Mouse (Mus musculus) midbrain, embryonic 16.5 days (tissue): ENCODE results near the gene Pigf. TPM values are rescaled to one million over a fixed set of nuclear protein-coding genes. Genes with fewer than 3 reads are reported as not detected.

Source experiments
- ATAC-seq: fragments of 200-750 bp; cut with Nextera tagmentation; 2 replicates; pipeline ENCODE4 v1.8.0; 2017; ENCODE audit warnings: moderate TSS enrichment
- H3K27ac ChIP-seq: fragments of 300-500 bp; sonication (generic); 2 replicates; pipeline ENCODE4 v1.5.1; 2014; ENCODE audit warnings: mild to moderate bottlenecking, low read length, mixed read lengths
- H3K27me3 ChIP-seq: fragments of 300-500 bp; sonication (generic); 2 replicates; pipeline ENCODE4 v1.6.1; 2014; ENCODE audit warnings: low read depth, low read length, mixed read lengths; ENCODE audit not compliant: control insufficient read depth, insufficient read depth
- H3K36me3 ChIP-seq: fragments of 300-500 bp; sonication (generic); 2 replicates; pipeline ENCODE4 v1.6.1; 2014; ENCODE audit warnings: mild to moderate bottlenecking, low read length, moderate library complexity, mixed read lengths; ENCODE audit not compliant: control insufficient read depth, insufficient read depth
- H3K4me1 ChIP-seq: fragments of 300-500 bp; sonication (generic); 2 replicates; pipeline ENCODE4 v1.6.1; 2014; ENCODE audit warnings: mild to moderate bottlenecking, low read length, mixed read lengths; ENCODE audit not compliant: control insufficient read depth, insufficient read depth
- H3K4me2 ChIP-seq: fragments of 300-500 bp; sonication (generic); 2 replicates; pipeline ENCODE4 v1.6.1; 2014; ENCODE audit warnings: mild to moderate bottlenecking, low read length, mixed read lengths
- H3K4me3 ChIP-seq: fragments of 300-500 bp; sonication (generic); 2 replicates; pipeline ENCODE4 v1.5.1; 2014; ENCODE audit warnings: low read depth, mild to moderate bottlenecking, low read length, moderate library complexity, mixed read lengths
- H3K9ac ChIP-seq: fragments of 300-500 bp; sonication (generic); 2 replicates; pipeline ENCODE4 v1.6.1; 2014; ENCODE audit warnings: low read depth, low read length, mixed read lengths
- H3K9me3 ChIP-seq: fragments of 300-500 bp; sonication (generic); replicated peaks from 2 replicates; pipeline ENCODE4 v1.6.1; 2014; ENCODE audit warnings: mild to moderate bottlenecking, low read length, mixed read lengths; ENCODE audit not compliant: control insufficient read depth, poor library complexity, severe bottlenecking
- WGBS: fragments of 180-500 bp; shearing (Covaris S2); extraction: QIAGEN DNeasy Blood & Tissue Kit; methylation state at CpG from one replicate; pipeline ENCODE4 v1.1.7; 2014; 5-methylcytosine and 5-hydroxymethylcytosine counted together
- polyA plus RNA-seq: library from polyadenylated mRNA; unstranded; fragments of >200 nt; fragmentation: Nextera tagmentation; extraction: Ambion mirVana; gene quantifications from 2 replicates; pipeline ENCODE4 v1.2.1, GENCODE M21; 2015

Pigf gene
- polyA plus RNA-seq, 1 experiment from 2014 or later = 32.7 TPM

DNA sequence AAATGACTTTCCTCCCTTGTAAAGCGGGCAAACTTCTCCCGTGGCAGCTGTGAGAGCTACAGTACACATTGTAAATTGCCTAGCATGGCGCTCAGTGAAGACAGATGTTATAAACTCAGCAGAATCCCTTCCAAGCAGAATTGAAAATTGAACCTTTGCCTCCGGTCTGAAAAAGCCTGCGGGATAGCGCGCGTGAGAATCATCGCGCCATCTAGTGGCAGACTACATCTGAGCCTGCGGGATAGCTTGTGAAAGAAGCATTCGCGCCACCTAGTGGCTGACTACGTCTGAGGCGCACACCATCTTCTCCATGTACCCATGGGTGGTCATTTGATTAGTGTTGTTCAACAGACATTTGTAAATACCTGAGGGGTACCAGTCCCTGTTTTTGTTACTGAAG lies 19.2 kb upstream of the Pigf start:
- H3K27me3 ChIP-seq = no peaks in the 10 kb centered on the region
- WGBS = 2% methylated on average over 15 of the region's 15 CpGs
- H3K9ac ChIP-seq = no peak overlapping the region
- no peaks in the 10 kb centered on the region for H3K9me3 ChIP-seq
- peaks cover 3% of the 10 kb centered on the region for H3K4me1 ChIP-seq
- H3K4me3 ChIP-seq = no peak overlapping the region
- no peak overlapping the region for H3K27ac ChIP-seq
- peak; percentile 69 for ATAC-seq
- H3K36me3 ChIP-seq = no peaks in the 10 kb centered on the region
- H3K4me2 ChIP-seq = no peak overlapping the region

DNA sequence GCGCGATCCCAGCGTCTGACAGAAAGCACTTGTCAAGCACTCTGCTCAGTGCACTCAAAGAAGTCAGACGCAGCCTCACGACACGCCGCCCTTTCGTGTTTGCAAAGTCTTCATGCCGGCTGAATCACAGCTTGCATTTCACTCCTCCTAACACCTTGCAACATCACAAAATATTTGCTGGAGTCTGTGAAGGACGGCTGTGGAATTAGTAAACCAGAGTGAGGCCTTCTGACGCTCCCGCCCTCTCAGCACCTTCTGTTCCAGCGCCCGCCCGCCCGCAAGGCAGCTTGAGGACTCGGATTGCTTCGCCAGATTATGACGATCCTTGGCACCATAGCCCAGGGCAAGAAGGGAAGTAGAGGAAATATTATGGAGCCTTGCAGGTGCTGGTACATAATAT lies 16.5 kb upstream of the Pigf start:
- Histone ChIP-seq H3K4me3 (no peak overlapping the region), H3K9me3 (no peaks in the 10 kb centered on the region), H3K36me3 (peaks cover 6% of the 10 kb centered on the region; the same call in 1 of the 2 replicates), H3K27ac (no peak overlapping the region), H3K4me1 (peaks cover 3% of the 10 kb centered on the region), H3K9ac (no peak overlapping the region), H3K4me2 (no peak overlapping the region), H3K27me3 (no peaks in the 10 kb centered on the region)
- WGBS = 62% methylated on average over 19 of the region's 19 CpGs
- 0 out of 2 replicates have a peak, but pooled peaks have one; percentile 7 for ATAC-seq

GRCm38 (mm10) chr17:87038496-87038895 lies 13.3 kb upstream of the Pigf start:
- H3K9ac ChIP-seq = no peak overlapping the region
- WGBS = 91% methylated on average over 5 of the region's 5 CpGs
- peaks cover 14% of the 10 kb centered on the region for H3K36me3 ChIP-seq
- H3K4me3 ChIP-seq = no peak overlapping the region
- no peaks in the 10 kb centered on the region for H3K9me3 ChIP-seq
- H3K4me1 ChIP-seq = peaks cover 3% of the 10 kb centered on the region
- H3K4me2 ChIP-seq = no peak overlapping the region
- no peak for ATAC-seq
- H3K27me3 ChIP-seq = no peaks in the 10 kb centered on the region
- no peak overlapping the region for H3K27ac ChIP-seq

- ATAC-seq = no peak
- H3K36me3 ChIP-seq = peaks cover 14% of the 10 kb centered on the region
These were observed 11.2 kb upstream of the Pigf start for GRCm38 (mm10) chr17:87036141-87037073.

DNA sequence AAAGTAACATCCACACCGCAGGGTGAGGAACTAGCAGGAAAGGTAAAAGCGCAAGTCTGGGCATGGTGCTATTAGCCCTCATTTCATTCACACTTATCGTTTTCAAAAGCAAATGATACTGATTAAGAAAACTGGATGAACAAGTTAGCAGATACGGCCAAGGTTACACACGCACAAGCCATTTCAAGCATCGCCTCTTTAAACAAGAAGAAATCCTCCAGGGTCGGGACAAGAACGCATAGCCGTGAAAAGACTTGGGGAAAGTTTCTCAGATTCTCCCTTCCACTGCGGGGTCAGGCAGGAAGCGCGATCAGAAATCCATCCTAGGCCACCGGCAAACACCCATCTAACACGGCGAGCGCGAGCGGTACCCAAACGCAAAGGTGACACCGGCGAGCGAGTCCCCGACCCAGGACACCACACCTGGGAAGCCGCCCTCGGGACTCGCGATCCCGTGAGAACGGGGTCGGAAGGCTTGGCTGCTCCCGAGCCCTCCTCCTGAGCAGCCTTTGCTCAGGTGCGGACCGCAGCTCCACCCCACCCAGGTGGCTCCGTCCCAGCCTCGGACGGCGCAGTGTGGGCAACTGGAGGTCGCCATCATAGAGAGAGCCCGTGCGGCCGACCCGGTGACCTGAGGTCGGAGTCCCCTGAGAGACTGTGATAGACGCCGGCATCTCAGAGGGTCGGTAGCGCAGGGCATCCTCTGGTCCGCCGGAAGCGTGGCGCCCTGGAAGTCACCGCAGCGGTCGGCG lies 539 bp downstream of the Pigf start:
- Histone ChIP-seq H3K9ac (peak overlapping the region; percentile 76), H3K9me3 (no peaks in the 10 kb centered on the region), H3K36me3 (peaks cover 3% of the 10 kb centered on the region; the same call in 1 of the 2 replicates), H3K27ac (peak overlapping the region; percentile 34; the same call in 1 of the 2 replicates), H3K27me3 (no peaks in the 10 kb centered on the region), H3K4me2 (peak overlapping the region; percentile 82), H3K4me1 (peaks cover 17% of the 10 kb centered on the region), H3K4me3 (peak overlapping the region; percentile 77)
- 1% methylated on average over 55 of the region's 55 CpGs for WGBS
- ATAC-seq = peak; percentile 84

More at GRCm38 (mm10) chr17:87036141-87037073, 11.2 kb upstream of the Pigf start:
- 62% methylated on average over 10 of the region's 10 CpGs for WGBS
- H3K27me3 ChIP-seq = no peaks in the 10 kb centered on the region
- H3K9ac ChIP-seq = no peak overlapping the region
- H3K4me1 ChIP-seq = no peaks in the 10 kb centered on the region
- no peak overlapping the region for H3K27ac ChIP-seq
- H3K4me3 ChIP-seq = no peak overlapping the region
- H3K4me2 ChIP-seq = no peak overlapping the region
- H3K9me3 ChIP-seq = no peaks in the 10 kb centered on the region

- 97% methylated on average over 5 of the region's 5 CpGs for WGBS
- peaks cover 5% of the 10 kb centered on the region; the same call in 1 of the 2 replicates for H3K4me1 ChIP-seq
- H3K27me3 ChIP-seq = no peaks in the 10 kb centered on the region
- H3K9ac ChIP-seq = no peak overlapping the region
- H3K36me3 ChIP-seq = 0 out of 2 replicates have a peak, but pooled peaks cover 6% of the 10 kb centered on the region
- ATAC-seq = no peak
- H3K4me2 ChIP-seq = no peak overlapping the region
- H3K4me3 ChIP-seq = no peak overlapping the region
- H3K27ac ChIP-seq = no peak overlapping the region
- no peaks in the 10 kb centered on the region for H3K9me3 ChIP-seq
These were observed 5.5 kb downstream of the Pigf start for GRCm38 (mm10) chr17:87019692-87020091.

DNA sequence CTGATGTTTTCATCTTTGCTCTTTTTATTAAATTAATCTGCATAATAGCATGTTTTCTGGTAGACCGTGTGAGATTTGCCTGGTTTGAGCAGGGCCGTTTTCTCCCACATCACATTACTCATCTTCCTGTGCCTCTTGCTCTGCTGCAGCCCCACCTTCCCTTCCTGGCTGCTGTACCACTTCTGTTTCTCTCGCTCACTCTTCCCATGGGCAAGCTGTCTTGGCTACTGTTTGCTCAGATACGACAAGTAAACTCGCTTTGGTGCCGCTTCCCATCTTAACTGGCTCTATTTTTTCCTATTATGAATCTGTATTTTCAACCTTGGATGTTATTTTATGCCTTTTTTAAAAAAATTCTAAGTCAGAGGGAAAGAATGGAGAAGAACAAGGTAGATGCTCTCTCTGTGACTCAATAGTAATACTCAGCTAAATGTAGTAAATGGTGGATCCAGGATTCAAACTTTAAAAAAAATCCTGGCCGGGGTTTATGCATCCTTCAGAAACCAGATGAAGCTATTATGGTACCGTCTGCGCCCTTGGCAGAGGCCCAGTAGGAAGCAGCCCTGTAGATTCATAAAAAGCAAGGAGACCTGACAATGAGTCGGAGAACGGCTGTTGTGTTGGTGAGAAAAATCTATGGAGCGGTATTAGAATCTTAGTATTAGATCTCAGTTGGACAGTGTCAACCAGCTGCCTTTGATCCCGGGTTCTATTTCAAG lies 13.7 kb downstream of the Pigf start:
- WGBS = 79% methylated on average over 13 of the region's 13 CpGs
- Histone ChIP-seq H3K9me3 (no peaks in the 10 kb centered on the region; the same call in 1 of the 2 replicates), H3K4me3 (no peak overlapping the region), H3K27ac (no peak overlapping the region), H3K4me2 (no peak overlapping the region), H3K27me3 (no peaks in the 10 kb centered on the region), H3K4me1 (no peaks in the 10 kb centered on the region), H3K36me3 (peaks cover 7% of the 10 kb centered on the region; the same call in 1 of the 2 replicates), H3K9ac (no peak overlapping the region)
- no peak for ATAC-seq

DNA sequence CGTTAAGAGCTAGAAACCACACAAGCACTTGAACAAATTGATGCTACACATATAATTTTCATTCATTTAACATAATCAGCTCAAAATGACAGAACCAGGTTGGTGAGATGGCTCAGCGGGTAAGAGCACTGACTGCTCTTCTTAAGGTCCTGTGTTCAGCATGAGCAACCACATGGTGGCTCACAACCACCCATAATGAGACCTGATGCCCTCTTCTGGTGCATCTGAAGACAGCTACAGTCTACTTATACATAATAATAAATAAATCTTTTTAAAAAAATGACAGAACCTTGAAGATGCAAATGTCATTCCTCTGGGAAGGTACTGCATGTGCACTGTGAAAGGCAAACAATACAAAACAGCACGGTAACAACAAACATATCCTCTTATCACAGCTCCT lies 16.3 kb downstream of the Pigf start:
- Histone ChIP-seq H3K4me3 (no peak overlapping the region), H3K4me1 (no peaks in the 10 kb centered on the region), H3K4me2 (no peak overlapping the region), H3K27ac (no peak overlapping the region), H3K27me3 (no peaks in the 10 kb centered on the region), H3K9ac (no peak overlapping the region), H3K36me3 (peaks cover 5% of the 10 kb centered on the region; the same call in 1 of the 2 replicates), H3K9me3 (no peaks in the 10 kb centered on the region; the same call in 1 of the 2 replicates)
- 86% methylated on average over 3 of the region's 3 CpGs for WGBS
- ATAC-seq = no peak
